Mouse (Mus musculus): ENCODE measurements around the gene Tns1. TPM values are rescaled to one million over a fixed set of nuclear protein-coding genes. Genes with fewer than 3 reads are reported as not detected.
A peak's percentile ranks its signal among the peaks of the same experiment; 100 is the strongest.

The Tns1 gene
- polyA plus RNA-seq, 1 experiment: 118 TPM

DNA sequence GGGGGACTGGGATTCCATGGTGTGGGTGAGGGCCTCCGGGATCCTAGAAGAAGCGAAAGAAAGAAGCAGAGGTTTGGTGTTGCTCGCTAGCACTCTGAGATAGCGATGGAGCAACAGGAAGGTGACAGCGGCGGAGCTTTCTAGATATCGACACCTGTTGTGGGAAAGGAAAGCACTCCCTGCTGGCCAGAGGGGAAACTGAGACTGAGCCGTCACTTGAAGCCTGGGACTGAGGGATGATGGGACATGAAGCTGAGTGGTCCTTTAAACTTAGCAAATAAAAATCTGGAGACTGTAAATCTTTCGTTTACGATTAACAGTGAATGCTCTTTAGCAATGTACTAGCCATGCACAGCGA lies 261.2 kb downstream of the Tns1 start:
- no peaks in the 10 kb centered on the region for H3K36me3 ChIP-seq (ENCODE audit: control insufficient read depth, insufficient read depth)
- H3K4me3 ChIP-seq (ENCODE audit: insufficient read depth, poor library complexity, severe bottlenecking): no peak overlapping the region
- H3K27me3 ChIP-seq (ENCODE audit: control insufficient read depth, insufficient read depth, insufficient read length): peaks cover 6% of the 10 kb centered on the region
- no peaks in the 10 kb centered on the region for H3K79me2 ChIP-seq (ENCODE audit: control insufficient read depth, insufficient read depth)
- TF ChIP-seq MYOD1 (IDR thresholded peaks at IDR 0.05; ENCODE audit: control insufficient read depth, insufficient read length, low read depth): no peak
- TF ChIP-seq USF1 (IDR thresholded peaks at IDR 0.05; ENCODE audit: low read depth): no peak
- TF ChIP-seq CTCF (IDR thresholded peaks at IDR 0.05; ENCODE audit: control insufficient read depth, insufficient read depth, insufficient read length): no peak
- H3ac ChIP-seq (ENCODE audit: control insufficient read depth, insufficient read length, low read depth): no peak overlapping the region
- H3K79me3 ChIP-seq (ENCODE audit: low read depth): no peaks in the 10 kb centered on the region

DNA sequence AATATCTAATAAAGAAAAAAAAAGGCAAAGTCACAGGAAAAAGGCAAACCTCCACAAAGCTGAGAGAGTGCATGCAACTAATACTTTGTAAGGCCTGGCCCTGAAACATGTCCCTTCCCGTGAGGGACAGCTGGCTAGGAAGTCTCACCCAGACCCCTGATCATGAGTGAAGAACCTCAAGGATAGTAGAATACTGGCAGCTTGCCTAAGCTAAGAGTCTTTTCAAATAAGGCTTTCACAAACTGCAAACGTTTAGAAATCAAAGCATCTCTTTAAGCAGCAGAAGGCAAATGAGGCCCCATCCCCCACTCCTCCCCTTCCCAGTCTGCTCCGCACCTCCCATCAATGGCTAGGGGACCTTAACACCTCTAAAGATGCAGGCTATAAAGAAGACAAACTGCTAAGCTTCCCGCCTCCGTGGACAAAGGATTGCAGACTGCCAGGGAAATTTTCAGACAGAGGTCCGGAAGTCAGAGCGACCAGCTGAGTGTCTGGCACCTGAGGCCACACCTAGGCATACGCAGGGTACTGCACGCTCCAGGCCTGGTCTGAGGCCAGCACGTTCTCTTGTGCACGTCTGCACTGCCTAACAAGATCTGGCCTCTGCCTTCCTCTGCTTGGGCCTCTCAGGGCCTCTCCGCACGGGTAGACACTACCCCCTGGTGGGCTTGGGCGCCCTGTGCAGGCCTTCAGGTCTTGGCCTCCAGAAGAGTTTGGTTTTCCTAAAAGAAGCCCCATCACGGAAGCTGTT lies 261.8 kb downstream of the Tns1 start:
- no peaks in the 10 kb centered on the region for H3K36me3 ChIP-seq (ENCODE audit: control insufficient read depth, insufficient read depth)
- no peak for TF ChIP-seq MYOD1 (IDR thresholded peaks at IDR 0.05; ENCODE audit: control insufficient read depth, insufficient read length, low read depth)
- TF ChIP-seq CTCF (IDR thresholded peaks at IDR 0.05; ENCODE audit: control insufficient read depth, insufficient read depth, insufficient read length): peak; percentile 38
- TF ChIP-seq MYOG (IDR thresholded peaks at IDR 0.05; ENCODE audit: control insufficient read depth, extremely low read depth, insufficient read length): no peak
- TF ChIP-seq CEBPB (IDR thresholded peaks at IDR 0.05; ENCODE audit: low read depth): no peak
- TF ChIP-seq MAX (IDR thresholded peaks at IDR 0.05): no peak
- no peak for TF ChIP-seq USF1 (IDR thresholded peaks at IDR 0.05; ENCODE audit: low read depth)
- TF ChIP-seq FOSL1 (IDR thresholded peaks at IDR 0.05; ENCODE audit: insufficient read depth, low read length, poor library complexity, severe bottlenecking): no peak
- no peaks in the 10 kb centered on the region for H3K79me3 ChIP-seq (ENCODE audit: low read depth)
- no peak overlapping the region for H3K4me3 ChIP-seq (ENCODE audit: insufficient read depth, poor library complexity, severe bottlenecking)
- no peak overlapping the region for H3ac ChIP-seq (ENCODE audit: control insufficient read depth, insufficient read length, low read depth)
- H3K79me2 ChIP-seq (ENCODE audit: control insufficient read depth, insufficient read depth): no peaks in the 10 kb centered on the region
- H3K27me3 ChIP-seq (ENCODE audit: control insufficient read depth, insufficient read depth, insufficient read length): peaks cover 6% of the 10 kb centered on the region

DNA sequence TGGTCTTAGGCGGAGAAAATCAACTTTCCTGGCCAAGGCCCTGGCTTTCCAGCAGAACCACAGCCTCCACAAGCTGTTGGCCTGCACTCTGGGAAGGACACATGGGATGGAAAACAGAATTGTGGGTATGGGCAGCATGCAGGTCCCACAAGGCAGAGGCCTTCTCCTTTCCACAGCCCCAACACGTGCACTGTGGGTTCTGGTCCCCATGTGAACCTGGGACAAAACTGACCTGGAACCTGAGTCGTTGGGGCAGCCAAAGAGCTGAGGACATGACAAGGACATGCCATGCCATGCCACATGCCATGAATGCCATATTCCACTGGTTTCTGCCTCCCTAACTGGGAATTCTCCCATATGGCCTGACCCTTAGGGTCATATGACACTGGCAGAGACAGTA lies 263.8 kb downstream of the Tns1 start:
- no peak for TF ChIP-seq CTCF (IDR thresholded peaks at IDR 0.05; ENCODE audit: control insufficient read depth, insufficient read depth, insufficient read length)
- no peak for TF ChIP-seq FOSL1 (IDR thresholded peaks at IDR 0.05; ENCODE audit: insufficient read depth, low read length, poor library complexity, severe bottlenecking)
- TF ChIP-seq CEBPB (IDR thresholded peaks at IDR 0.05; ENCODE audit: low read depth): no peak
- TF ChIP-seq MYOD1 (IDR thresholded peaks at IDR 0.05; ENCODE audit: control insufficient read depth, insufficient read length, low read depth): no peak
- no peak for TF ChIP-seq MAX (IDR thresholded peaks at IDR 0.05)
- no peak for TF ChIP-seq MYOG (IDR thresholded peaks at IDR 0.05; ENCODE audit: control insufficient read depth, extremely low read depth, insufficient read length)
- no peak for TF ChIP-seq USF1 (IDR thresholded peaks at IDR 0.05; ENCODE audit: low read depth)
- H3K79me2 ChIP-seq (ENCODE audit: control insufficient read depth, insufficient read depth): no peaks in the 10 kb centered on the region

More for the DNA sequence above, 263.8 kb downstream of the Tns1 start:
- Histone ChIP-seq H3K79me3 (ENCODE audit: low read depth) (no peaks in the 10 kb centered on the region), H3K36me3 (ENCODE audit: control insufficient read depth, insufficient read depth) (no peaks in the 10 kb centered on the region), H3ac (ENCODE audit: control insufficient read depth, insufficient read length, low read depth) (no peak overlapping the region), H3K4me3 (ENCODE audit: insufficient read depth, poor library complexity, severe bottlenecking) (no peak overlapping the region), H3K27me3 (ENCODE audit: control insufficient read depth, insufficient read depth, insufficient read length) (peaks cover 6% of the 10 kb centered on the region)

Other genes starting within 250 kb of the Tns1 start
- 0.05 TPM for gene Rufy4, start 1.1 kb upstream of the Tns1 start, polyA plus RNA-seq (2012; fragmentation: generic; extraction: Trizol)
- gene Cxcr2, start 29.5 kb upstream of the Tns1 start, polyA plus RNA-seq (2012; fragmentation: generic; extraction: Trizol): 0.04 TPM
- not detected for gene Cxcr1, start 70.2 kb upstream of the Tns1 start, polyA plus RNA-seq (2012; fragmentation: generic; extraction: Trizol)
- 281 TPM for gene Arpc2, start 111.6 kb upstream of the Tns1 start, polyA plus RNA-seq (2012; fragmentation: generic; extraction: Trizol)
- not detected for gene Gpbar1, start 154.1 kb upstream of the Tns1 start, polyA plus RNA-seq (2012; fragmentation: generic; extraction: Trizol)
- gene Aamp, start 160.3 kb upstream of the Tns1 start, polyA plus RNA-seq (2012; fragmentation: generic; extraction: Trizol): 123 TPM
- 68.0 TPM for gene Pnkd, start 160.5 kb upstream of the Tns1 start, polyA plus RNA-seq (2012; fragmentation: generic; extraction: Trizol)
- gene Tmbim1, start 181.2 kb upstream of the Tns1 start, polyA plus RNA-seq (2012; fragmentation: generic; extraction: Trizol): 38.1 TPM
- not detected for gene Catip, start 237.7 kb upstream of the Tns1 start, polyA plus RNA-seq (2012; fragmentation: generic; extraction: Trizol)

All from C2C12 (cell line).